Mouse (Mus musculus) kidney, adult 2 months (tissue): ENCODE results near the gene Hoxc4. TPM values are rescaled to one million over a fixed set of nuclear protein-coding genes. Genes with fewer than 3 reads are reported as not detected.

Experiments
- DNase-seq: peaks from one replicate; pipeline ENCODE4 v3.0.0; 2021
- H3K27ac ChIP-seq: fragments of 200-500 bp; 2 replicates; pipeline ENCODE4 v1.5.1; 2012; ENCODE audit warnings: low read depth, low read length, control low read depth, inconsistent platforms; ENCODE audit not compliant: insufficient read depth
- H3K27me3 ChIP-seq: fragments of 200-500 bp; replicated peaks from 2 replicates; pipeline ENCODE4 v1.6.1; 2012; ENCODE audit warnings: mild to moderate bottlenecking, moderate library complexity, low read length, inconsistent platforms; ENCODE audit not compliant: control insufficient read depth, insufficient read depth
- H3K36me3 ChIP-seq: fragments of 200-500 bp; 2 replicates; pipeline ENCODE4 v1.6.1; 2012; ENCODE audit warnings: mild to moderate bottlenecking, moderate library complexity, low read length, inconsistent platforms; ENCODE audit not compliant: control insufficient read depth, insufficient read depth
- H3K4me1 ChIP-seq: fragments of 200-500 bp; 2 replicates; pipeline ENCODE4 v1.6.1; 2011; ENCODE audit warnings: low read length; ENCODE audit not compliant: control insufficient read depth, insufficient read depth
- H3K4me3 ChIP-seq: fragments of 200-500 bp; 2 replicates; pipeline ENCODE4 v1.5.1; 2011; ENCODE audit warnings: mild to moderate bottlenecking, low read depth, low read length, control low read depth; ENCODE audit not compliant: insufficient read depth
- CTCF ChIP-seq: fragments of 200-500 bp; conservative IDR thresholded peaks from 2 replicates; pipeline ENCODE4 v1.5.1; 2011; ENCODE audit warnings: low read depth, mild to moderate bottlenecking, control low read depth, low read length, moderate library complexity, mixed read lengths; ENCODE audit not compliant: insufficient read depth, insufficient read length
- POLR2A ChIP-seq: fragments of 200-500 bp; IDR thresholded peaks from one replicate; pipeline ENCODE4 v1.6.1; 2011; ENCODE audit warnings: low read depth, low read length, control low read depth
- WGBS: fragments of 180-500 bp; shearing (Covaris S2); methylation state at CpG from one replicate; pipeline ENCODE4 v1.1.7; 2018; 5-methylcytosine and 5-hydroxymethylcytosine counted together
- polyA plus RNA-seq: library from polyadenylated mRNA; depleted of rRNA; stranded (reverse); fragments of >200 nt; gene quantifications from 2 replicates; pipeline ENCODE4 v1.2.3, GENCODE M21; 2012

Hoxc4 gene
- polyA plus RNA-seq, 1 experiment = 2.5 TPM

- Histone ChIP-seq H3K27me3 (no peaks in the 10 kb centered on the region), H3K4me1 (no peaks in the 10 kb centered on the region; the same call in 1 of the 2 replicates), H3K27ac (no peak overlapping the region), H3K36me3 (no peaks in the 10 kb centered on the region), H3K4me3 (no peak overlapping the region)
- TF ChIP-seq CTCF = no peak
- WGBS = 53% methylated on average over 8 of the region's 8 CpGs
- DNase-seq = no peak
These were observed 2.8 kb downstream of the Hoxc4 start for GRCm38 (mm10) chr15:103021544-103021943.

GRCm38 (mm10) chr15:103024131-103024530 lies 5.4 kb downstream of the Hoxc4 start:
- no peak for DNase-seq
- H3K27me3 ChIP-seq = no peaks in the 10 kb centered on the region
- WGBS = 53% methylated on average over 2 of the region's 2 CpGs
- H3K4me3 ChIP-seq = no peak overlapping the region
- H3K36me3 ChIP-seq = no peaks in the 10 kb centered on the region
- no peak overlapping the region for H3K27ac ChIP-seq
- H3K4me1 ChIP-seq = no peaks in the 10 kb centered on the region; the same call in 1 of the 2 replicates
- TF ChIP-seq POLR2A (no peak), CTCF (no peak)

- no peak overlapping the region for H3K27ac ChIP-seq
- no peaks in the 10 kb centered on the region for H3K4me1 ChIP-seq
- TF ChIP-seq CTCF (no peak), POLR2A (no peak)
- WGBS = 47% methylated on average over 43 of the region's 43 CpGs
- no peak for DNase-seq
- H3K36me3 ChIP-seq = no peaks in the 10 kb centered on the region
- H3K27me3 ChIP-seq = no peaks in the 10 kb centered on the region; the same call in 1 of the 2 replicates
- H3K4me3 ChIP-seq = no peak overlapping the region
These were observed 8.8 kb downstream of the Hoxc4 start for GRCm38 (mm10) chr15:103027266-103028235.

GRCm38 (mm10) chr15:103028916-103029512 lies 10.3 kb downstream of the Hoxc4 start:
- H3K27ac ChIP-seq = no peak overlapping the region
- H3K27me3 ChIP-seq = no peaks in the 10 kb centered on the region; the same call in 1 of the 2 replicates
- H3K36me3 ChIP-seq = no peaks in the 10 kb centered on the region
- no peak overlapping the region for H3K4me3 ChIP-seq
- H3K4me1 ChIP-seq = no peaks in the 10 kb centered on the region
- TF ChIP-seq POLR2A (no peak), CTCF (no peak)
- 86% methylated on average over 9 of the region's 9 CpGs for WGBS
- no peak for DNase-seq

GRCm38 (mm10) chr15:103030142-103030541 lies 11.4 kb downstream of the Hoxc4 start:
- H3K27ac ChIP-seq = no peak overlapping the region
- no peaks in the 10 kb centered on the region; the same call in 1 of the 2 replicates for H3K27me3 ChIP-seq
- no peaks in the 10 kb centered on the region for H3K36me3 ChIP-seq
- H3K4me3 ChIP-seq = no peak overlapping the region
- DNase-seq = no peak
- WGBS = 65% methylated on average over 8 of the region's 8 CpGs
- H3K4me1 ChIP-seq = no peaks in the 10 kb centered on the region
- no peak for TF ChIP-seq POLR2A
- no peak for TF ChIP-seq CTCF

GRCm38 (mm10) chr15:103032167-103032566 lies 13.4 kb downstream of the Hoxc4 start:
- Histone ChIP-seq H3K36me3 (no peaks in the 10 kb centered on the region), H3K4me3 (no peak overlapping the region), H3K27ac (no peak overlapping the region), H3K27me3 (no peaks in the 10 kb centered on the region; the same call in 1 of the 2 replicates), H3K4me1 (no peaks in the 10 kb centered on the region)
- 13% methylated on average over 3 of the region's 3 CpGs for WGBS
- TF ChIP-seq CTCF (no peak), POLR2A (no peak)
- DNase-seq = no peak
